Mouse (Mus musculus): ENCODE measurements around the gene Ccdc65. TPM values are rescaled to one million over a fixed set of nuclear protein-coding genes. Genes with fewer than 3 reads are reported as not detected.
A peak's percentile ranks its signal among the peaks of the same experiment; 100 is the strongest.
"Not testable (repeated sequence)": the region's sequence is repeated elsewhere in the genome, so short reads cannot be mapped to it uniquely, and the experiment has no call there.

Ccdc65 gene
- total RNA-seq, 2 experiments from 2014 or later = not detected

DNA sequence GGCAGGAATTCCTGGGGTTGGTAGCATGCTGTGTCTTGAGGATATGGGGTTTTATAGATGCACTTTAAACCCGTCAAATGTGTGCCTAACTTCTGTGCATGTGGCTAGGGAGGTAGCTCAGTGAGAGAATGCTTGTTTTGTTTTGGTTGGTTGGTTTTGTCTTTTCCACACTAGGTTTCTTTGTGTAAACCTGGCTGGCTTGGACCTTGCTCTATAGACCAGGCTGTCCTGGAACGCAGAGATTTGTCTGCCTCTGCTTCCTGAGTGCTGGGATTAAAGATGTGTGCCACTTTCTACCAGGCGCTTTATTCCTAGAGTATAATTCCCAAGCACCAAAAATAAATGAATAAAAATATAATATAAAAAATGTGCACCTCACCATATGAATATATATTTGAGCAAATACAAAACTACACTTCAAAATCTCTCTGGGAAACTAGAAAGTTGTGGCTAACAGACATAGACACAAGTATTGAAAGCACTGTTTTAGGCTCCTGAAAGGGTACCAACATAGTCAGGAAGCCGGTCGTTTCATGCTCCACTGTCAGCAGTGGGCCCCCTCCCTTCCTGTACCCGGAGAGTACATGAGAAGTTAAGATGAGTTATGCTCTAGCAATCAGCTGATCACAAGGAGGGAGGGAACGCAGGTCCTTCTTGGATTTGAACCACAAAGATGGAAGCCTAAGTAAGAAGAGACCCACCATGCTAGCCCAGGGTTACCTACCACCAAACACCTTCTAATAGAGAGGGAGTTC is 22.0 kb downstream of the Ccdc65 start:
- no peak for TF ChIP-seq CTCF (IDR thresholded peaks at IDR 0.05)
- no peak overlapping the region for H3K27ac ChIP-seq
- no peak for DNase-seq
- no peak overlapping the region for H3K4me3 ChIP-seq
- intact Hi-C loops (cut with DNase I) = no loop called here

DNA sequence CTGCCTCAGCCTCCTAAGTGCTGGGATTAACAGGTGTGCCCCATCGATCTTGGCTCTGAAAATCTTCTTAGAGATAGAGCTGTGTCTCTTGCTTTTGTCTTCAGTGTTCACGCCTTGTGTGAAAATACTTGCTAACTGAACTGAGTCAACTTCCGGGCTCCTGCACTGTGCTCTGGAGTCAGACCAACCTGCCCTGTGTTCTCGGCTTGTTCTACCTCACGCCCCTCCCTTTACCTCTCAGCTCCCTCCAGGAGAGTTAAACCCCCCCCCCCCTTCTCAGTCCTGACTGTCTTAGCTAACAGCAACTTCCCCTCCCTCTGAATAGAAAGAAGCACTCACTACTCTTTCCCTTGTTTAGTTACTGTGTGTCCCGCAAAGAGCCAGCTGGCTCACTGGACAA is 22.8 kb downstream of the Ccdc65 start:
- DNase-seq = no peak
- Histone ChIP-seq H3K27ac (no peak overlapping the region), H3K4me3 (no peak overlapping the region)
- no peak for TF ChIP-seq CTCF (IDR thresholded peaks at IDR 0.05)
- intact Hi-C loops (cut with DNase I) = no loop called here

DNA sequence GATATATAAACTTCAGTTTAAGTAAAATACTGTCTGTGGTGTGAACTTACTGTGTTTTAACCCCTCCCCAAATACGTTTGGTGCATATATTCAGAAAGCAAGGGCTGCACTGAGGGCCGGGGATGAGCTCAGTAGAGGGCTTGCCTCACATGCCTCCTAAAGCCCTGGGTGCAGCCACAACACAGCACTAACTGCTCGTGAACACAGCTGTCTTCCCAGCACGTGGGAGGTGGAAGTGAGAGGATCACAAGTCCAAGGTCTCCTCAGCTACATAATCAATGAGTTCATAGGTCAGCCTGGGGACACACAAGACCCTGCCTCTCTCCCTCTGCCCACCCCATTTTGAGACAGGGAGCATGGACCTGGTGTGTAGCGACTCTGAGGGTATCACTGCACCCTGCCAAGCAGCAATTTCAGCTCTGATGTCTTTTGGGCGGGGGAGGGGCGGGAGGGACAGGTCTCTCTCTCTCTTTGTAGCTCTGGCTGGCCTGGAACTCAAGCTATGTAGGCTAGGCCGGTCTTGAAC is 24.1 kb downstream of the Ccdc65 start:
- Histone ChIP-seq H3K4me3 (no peak overlapping the region), H3K27ac (no peak overlapping the region)
- no peak for DNase-seq
- no peak for TF ChIP-seq CTCF (IDR thresholded peaks at IDR 0.05)
- intact Hi-C loops (cut with DNase I) = no loop called here

DNA sequence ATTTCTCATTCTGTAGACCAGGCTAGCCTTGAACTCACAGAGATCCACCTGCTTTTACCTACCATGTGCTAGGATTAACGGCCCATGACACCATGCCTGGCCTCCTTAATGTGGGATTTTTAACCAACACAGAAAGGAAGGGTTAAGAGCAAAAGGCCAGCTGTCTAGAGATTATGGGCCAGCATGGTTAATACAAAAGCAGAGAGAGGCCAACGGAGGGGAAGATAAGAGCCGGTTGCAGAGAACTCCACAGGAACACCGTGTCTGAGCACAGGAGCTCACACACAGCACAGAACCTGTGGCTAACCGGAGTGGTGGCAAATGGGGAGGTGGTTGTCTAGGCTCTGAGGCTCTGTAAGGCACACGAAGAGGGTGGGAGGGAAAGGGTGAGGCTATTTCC is 25.4 kb downstream of the Ccdc65 start:
- Histone ChIP-seq H3K27ac (no peak overlapping the region), H3K4me3 (no peak overlapping the region)
- DNase-seq = no peak
- TF ChIP-seq CTCF (IDR thresholded peaks at IDR 0.05) = no peak
- intact Hi-C loops (cut with DNase I) = no loop called here

DNA sequence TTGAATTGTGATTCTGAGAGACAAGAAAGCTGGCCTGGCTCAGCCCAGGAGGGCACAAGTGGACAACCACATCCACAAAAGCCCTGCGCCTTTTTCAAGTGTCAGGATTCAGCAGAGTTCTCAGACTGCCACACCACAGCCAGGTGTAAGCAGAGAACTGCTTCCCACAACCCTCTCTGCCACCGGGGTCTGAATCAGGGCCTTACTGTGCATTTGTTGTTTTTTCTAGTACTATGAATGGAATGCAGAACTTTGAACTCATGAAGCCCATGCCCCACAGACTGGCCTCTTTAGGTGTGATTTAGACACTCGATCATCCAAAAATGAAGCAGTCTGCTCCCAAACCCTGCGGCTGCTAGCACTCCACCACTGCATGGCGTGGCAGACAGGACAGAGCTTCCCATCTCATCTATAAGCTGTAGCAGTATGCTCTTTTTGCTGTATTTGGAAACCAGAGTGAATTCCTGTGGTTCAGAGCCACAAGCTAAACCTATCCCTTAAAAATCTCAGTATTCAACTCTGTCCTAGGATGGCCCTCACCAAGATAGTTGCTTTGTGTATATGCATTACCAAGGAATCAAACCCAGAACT is 26.1 kb downstream of the Ccdc65 start:
- intact Hi-C loops (cut with DNase I) = no loop called here
- H3K27ac ChIP-seq = no peak overlapping the region
- no peak overlapping the region for H3K4me3 ChIP-seq
- DNase-seq = no peak
- TF ChIP-seq CTCF (IDR thresholded peaks at IDR 0.05) = no peak

DNA sequence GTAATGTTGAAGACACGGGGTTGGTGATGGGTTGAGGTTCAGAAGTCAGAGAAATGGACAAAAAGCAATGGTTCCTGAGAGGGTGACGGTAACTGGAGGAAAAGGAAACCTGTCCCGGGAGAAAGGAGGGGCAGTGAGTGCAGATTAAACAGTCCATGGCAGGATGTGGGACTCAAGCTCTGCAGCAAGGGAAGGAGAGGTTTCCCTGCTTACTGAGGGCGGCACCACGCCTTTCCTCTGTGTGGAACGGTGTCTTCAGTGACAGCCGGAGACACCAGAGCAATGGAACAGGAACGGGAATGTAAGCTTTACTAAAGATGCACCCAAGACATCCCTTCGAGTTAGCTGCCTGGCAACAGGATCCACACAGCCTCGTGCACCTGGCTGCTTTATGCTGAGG is 28.5 kb downstream of the Ccdc65 start:
- no peak for TF ChIP-seq CTCF (IDR thresholded peaks at IDR 0.05)
- intact Hi-C loops (cut with DNase I) = no loop called here

DNA sequence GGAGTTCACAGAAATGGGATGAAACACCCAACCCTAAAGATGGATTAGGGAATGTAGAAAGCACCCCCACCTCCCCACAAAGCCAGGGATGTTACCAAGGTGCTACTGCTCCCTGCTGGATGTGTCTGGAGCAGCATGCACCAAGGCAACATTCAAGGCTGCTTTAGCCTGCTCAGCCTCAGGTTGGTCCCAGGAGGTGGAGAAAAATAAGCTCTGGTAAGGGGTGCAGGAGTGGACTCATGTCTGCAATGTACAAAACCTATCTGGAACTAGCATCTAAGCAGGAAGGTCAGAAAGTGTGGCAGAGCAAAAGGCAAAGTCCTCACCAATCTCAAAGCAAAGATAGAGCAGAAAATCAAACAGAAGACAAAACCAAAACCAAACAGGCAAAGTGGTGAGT is 29.9 kb downstream of the Ccdc65 start:
- DNase-seq = peak; percentile 34
- peak; percentile 69 for TF ChIP-seq CTCF (IDR thresholded peaks at IDR 0.05)
- Histone ChIP-seq H3K27ac (no peak overlapping the region), H3K4me3 (no peak overlapping the region)
- intact Hi-C loops (cut with DNase I) = no loop called here

More for the DNA sequence above, 28.5 kb downstream of the Ccdc65 start:
- Histone ChIP-seq H3K27ac (no peak overlapping the region), H3K4me3 (no peak overlapping the region)
- no peak for DNase-seq

DNA sequence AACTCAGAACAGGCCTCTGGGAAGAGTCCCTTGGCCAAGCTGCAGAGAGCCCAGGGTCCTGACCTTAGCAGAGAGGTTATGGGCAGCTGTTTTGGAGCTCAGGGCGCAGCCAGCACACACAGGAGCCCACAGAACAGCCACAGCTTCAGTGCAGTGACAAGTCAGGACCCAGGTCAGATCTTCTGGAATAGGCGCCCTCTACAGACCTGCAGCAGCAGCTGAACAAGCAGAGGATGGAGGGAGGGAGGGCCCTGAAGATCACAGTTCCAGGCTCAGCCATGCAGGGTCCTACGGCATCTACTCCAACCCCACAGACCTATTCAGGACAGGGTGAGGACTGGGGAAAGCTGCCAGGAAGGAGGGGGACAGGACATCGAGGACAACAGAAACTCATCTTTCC is 30.8 kb downstream of the Ccdc65 start:
- no peak for DNase-seq
- H3K27ac ChIP-seq = no peak overlapping the region
- intact Hi-C loops (cut with DNase I) = no loop called here
- no peak overlapping the region for H3K4me3 ChIP-seq
- 0 out of 2 replicates have a peak, but pooled peaks have one; percentile 7 for TF ChIP-seq CTCF (IDR thresholded peaks at IDR 0.05)

DNA sequence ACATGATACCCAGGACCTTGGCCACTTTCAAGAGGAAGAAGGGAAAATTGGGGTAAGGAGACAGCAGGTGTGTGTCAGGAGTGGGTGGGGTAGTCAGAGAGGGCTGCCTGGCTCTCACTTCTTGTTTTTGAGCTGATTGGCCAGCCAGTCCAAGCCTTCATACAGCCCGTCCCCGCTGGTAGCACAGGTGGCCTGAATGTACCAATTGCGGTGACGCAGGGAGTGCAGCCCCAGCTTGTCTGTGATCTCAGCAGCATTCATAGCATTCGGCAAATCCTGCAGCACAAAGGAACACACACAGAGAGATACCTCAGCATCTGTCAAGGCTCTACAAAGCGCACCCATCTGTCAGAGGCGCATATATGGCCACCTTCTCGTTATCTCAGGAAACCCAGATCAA is 32.2 kb downstream of the Ccdc65 start:
- Histone ChIP-seq H3K4me3 (no peak overlapping the region), H3K27ac (no peak overlapping the region)
- DNase-seq = no peak
- TF ChIP-seq CTCF (IDR thresholded peaks at IDR 0.05) = no peak
- intact Hi-C loops (cut with DNase I) = no loop called here

DNA sequence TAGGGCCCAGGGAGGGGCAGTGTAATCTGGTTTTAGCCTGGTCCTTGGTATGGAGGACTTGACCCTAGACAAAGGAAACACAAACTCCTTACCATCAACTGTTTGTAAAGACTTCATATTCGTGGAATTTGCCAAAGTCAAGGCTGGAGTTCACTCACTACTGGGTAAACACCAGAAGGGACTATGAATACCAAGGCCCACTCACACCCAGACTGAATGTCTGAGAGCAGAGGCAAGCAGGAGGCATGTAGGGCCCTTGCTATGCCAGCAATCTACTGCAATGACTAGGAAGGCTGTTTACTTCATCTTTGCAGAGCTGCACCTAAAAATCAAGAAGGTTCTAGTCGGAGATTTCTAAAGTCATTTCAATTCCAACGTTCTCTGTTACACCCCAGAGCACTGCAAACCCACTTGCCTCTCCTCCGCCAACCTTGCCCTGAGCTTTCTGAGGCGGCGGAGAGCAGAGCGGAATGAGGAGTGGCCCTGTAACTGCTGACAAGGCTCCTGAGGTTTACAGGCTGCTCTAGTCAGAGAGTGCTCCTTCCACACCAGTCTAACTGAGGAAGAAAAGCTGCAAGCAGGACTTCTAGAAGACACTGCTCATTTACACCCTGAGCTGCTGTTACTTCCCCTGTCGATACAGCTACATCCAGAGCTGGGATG is 34.9 kb downstream of the Ccdc65 start:
- Histone ChIP-seq H3K4me3 (no peak overlapping the region), H3K27ac (no peak overlapping the region)
- intact Hi-C loops (cut with DNase I) = no loop called here
- TF ChIP-seq CTCF (IDR thresholded peaks at IDR 0.05) = no peak
- DNase-seq = no peak

DNA sequence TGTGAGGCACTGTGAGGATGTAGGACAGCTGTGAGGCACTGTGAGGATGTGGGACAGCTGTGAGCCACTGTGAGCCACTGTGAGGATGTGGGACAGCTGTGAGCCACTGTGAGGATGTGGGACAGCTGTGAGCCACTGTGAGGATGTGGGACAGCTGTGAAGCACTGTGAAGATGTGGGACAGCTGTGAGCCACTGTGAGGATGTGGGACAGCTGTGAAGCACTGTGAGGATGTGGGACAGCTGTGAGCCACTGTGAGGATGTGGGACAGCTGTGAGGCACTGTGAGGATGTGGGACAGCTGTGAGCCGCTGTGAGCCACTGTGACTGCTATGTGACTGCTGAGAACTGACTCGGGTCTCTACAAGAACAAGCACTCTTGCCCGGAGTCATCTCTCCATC is 35.9 kb downstream of the Ccdc65 start:
- intact Hi-C loops (cut with DNase I); H3K4me3 ChIP-seq; DNase-seq: not testable (repeated sequence)
- peak overlapping the region; percentile 2; the same call in 1 of the 2 replicates for H3K27ac ChIP-seq

DNA sequence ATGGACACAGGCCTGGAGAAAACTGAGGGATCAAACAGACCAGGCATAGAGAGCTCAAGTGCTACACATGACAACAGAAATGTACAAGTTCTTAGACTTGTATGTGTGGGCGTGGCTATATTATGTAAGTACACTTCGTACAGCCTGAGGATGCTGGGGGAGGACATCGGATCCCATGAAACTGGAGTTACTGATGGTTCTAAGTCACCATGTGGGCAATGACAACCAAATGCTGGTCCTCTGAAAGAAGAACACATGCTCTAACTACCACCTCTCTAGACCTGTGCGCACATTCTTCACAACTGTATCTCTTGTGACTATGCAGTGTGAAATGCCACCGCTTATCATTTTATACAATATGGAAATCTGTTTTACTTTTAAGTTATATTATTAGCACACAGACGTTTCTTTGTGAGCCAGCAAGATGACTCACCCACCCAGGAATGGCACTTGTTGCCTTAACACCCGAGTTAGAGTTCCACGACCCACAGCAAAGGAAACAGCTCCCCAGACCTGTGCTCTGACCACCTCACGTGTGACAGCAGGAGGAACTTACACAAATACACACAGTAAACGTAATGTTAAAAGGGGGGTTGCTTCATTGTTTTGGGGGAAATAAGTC is 38.4 kb downstream of the Ccdc65 start:
- Histone ChIP-seq H3K27ac (no peak overlapping the region), H3K4me3 (no peak overlapping the region)
- no peak for TF ChIP-seq CTCF (IDR thresholded peaks at IDR 0.05)
- no peak for DNase-seq
- intact Hi-C loops (cut with DNase I) = no loop called here

DNA sequence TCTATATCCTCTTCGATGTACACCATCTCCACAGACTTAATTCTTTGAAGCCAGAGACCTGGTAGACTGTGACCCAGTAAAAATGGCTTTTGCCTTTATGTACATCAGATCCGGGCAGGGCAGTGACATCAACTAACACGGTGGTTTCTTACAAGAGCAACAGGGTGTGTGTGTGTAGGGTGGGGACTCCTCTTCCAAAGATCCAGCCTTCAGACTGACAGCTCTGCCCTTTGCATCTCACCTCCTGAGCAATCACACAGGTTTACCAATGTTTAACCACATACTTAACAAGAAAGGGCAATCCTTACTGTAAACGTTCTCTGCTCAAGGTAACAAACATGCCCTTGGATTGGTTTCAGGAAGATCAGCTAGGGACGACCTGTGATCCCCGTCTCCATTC is 39.3 kb downstream of the Ccdc65 start:
- H3K27ac ChIP-seq = no peak overlapping the region
- no peak overlapping the region for H3K4me3 ChIP-seq
- intact Hi-C loops (cut with DNase I) = no loop called here
- no peak for DNase-seq
- no peak for TF ChIP-seq CTCF (IDR thresholded peaks at IDR 0.05)

All from gastrocnemius, adult 2 months (tissue).